Mouse (Mus musculus): Measurements from ENCODE around the gene Ppdpf.

- TF ChIP-seq EP300 (IDR thresholded peaks at IDR 0.05; ENCODE audit: low read depth) = no peak
- no peak for TF ChIP-seq CTCF (IDR thresholded peaks at IDR 0.05; ENCODE audit: low read depth)
These were observed 8.6 kb upstream of the Ppdpf start for GRCm38 (mm10) chr2:181178471-181178870.

Data from liver, embryonic 14.5 days (tissue).